Mouse (Mus musculus): ENCODE results near the gene Mta3. TPM values are rescaled to one million over a fixed set of nuclear protein-coding genes. Genes with fewer than 3 reads are reported as not detected.

Gene Mta3
- polyA plus RNA-seq, 1 experiment from 2014 or later = 29.8 TPM

DNA sequence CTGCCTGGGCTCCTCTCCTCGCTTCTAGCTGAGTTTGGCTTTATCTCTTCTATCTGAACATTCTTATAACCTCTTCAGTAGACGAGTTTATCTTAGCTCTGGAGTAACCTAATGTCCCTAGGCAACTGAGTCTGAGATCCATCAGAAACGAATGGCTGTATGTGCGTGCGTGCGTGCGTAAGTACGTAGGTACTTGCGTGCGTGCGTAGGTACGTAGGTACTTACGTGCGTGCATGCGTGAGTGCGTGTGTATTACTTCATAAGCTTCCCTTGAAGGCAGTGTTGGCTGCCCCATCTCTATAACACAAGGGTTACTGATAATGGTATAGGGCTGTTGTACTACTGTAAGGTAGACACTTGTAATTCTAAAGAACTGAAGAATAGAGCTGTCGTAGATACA is 89.2 kb downstream of the Mta3 start:
- Histone ChIP-seq H3K9ac (ENCODE audit: low read depth, low read length) (no peak overlapping the region), H3K36me3 (ENCODE audit: control insufficient read depth, insufficient read depth) (peaks cover 16% of the 10 kb centered on the region), H3K27me3 (replicated peaks; ENCODE audit: control insufficient read depth, insufficient read depth, low read length) (no peaks in the 10 kb centered on the region), H3K4me2 (replicated peaks; ENCODE audit: low read depth) (no peak overlapping the region), H3K4me1 (replicated peaks; ENCODE audit: control insufficient read depth, insufficient read depth, low read length) (no peaks in the 10 kb centered on the region), H3K9me3 (ENCODE audit: control insufficient read depth) (no peaks in the 10 kb centered on the region), H3K4me3 (ENCODE audit: low read depth, low read length) (no peak overlapping the region), H3K27ac (ENCODE audit: low read depth, low read length) (no peak overlapping the region)
- 95% methylated on average over 17 of the region's 17 CpGs for WGBS
- no peak for ATAC-seq
- TF ChIP-seq CTCF (IDR thresholded peaks at IDR 0.05; ENCODE audit: low read depth) = no peak

GRCm38 (mm10) chr17:83799506-83800050 is 93.6 kb downstream of the Mta3 start:
- 96% methylated on average over 11 of the region's 11 CpGs for WGBS
- H3K4me3 ChIP-seq (ENCODE audit: low read depth, low read length) = no peak overlapping the region
- ATAC-seq = no peak

DNA sequence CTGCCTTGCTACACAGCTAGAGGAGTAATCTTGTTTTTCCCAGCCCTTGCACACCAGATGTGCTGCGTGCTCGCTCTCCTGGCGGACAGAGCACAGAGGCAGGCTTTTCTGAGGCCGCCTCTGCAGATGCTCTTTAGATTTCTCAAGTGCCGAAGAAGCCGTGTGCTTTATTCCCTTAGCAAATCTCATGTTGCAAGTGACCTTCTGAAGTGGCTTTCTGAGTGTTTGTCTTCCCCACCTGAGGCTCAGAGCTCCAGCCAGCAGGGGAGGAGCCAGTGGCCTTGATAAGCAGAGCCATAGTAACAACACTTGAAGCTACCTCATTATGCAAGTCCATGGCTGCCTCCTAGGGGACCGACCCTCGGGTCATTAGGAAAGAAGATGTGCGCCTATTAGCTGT is 98.0 kb downstream of the Mta3 start:
- no peak for TF ChIP-seq CTCF (IDR thresholded peaks at IDR 0.05; ENCODE audit: low read depth)
- H3K9ac ChIP-seq (ENCODE audit: low read depth, low read length) = no peak overlapping the region
- WGBS = 70% methylated on average over 9 of the region's 9 CpGs
- H3K4me1 ChIP-seq (replicated peaks; ENCODE audit: control insufficient read depth, insufficient read depth, low read length) = no peaks in the 10 kb centered on the region
- H3K27me3 ChIP-seq (replicated peaks; ENCODE audit: control insufficient read depth, insufficient read depth, low read length) = no peaks in the 10 kb centered on the region
- H3K36me3 ChIP-seq (ENCODE audit: control insufficient read depth, insufficient read depth) = peaks cover 36% of the 10 kb centered on the region
- H3K4me2 ChIP-seq (replicated peaks; ENCODE audit: low read depth) = no peak overlapping the region
- H3K9me3 ChIP-seq (ENCODE audit: control insufficient read depth) = no peaks in the 10 kb centered on the region
- no peak for ATAC-seq
- H3K4me3 ChIP-seq (ENCODE audit: low read depth, low read length) = no peak overlapping the region
- H3K27ac ChIP-seq (ENCODE audit: low read depth, low read length) = no peak overlapping the region

More at GRCm38 (mm10) chr17:83799506-83800050, 93.6 kb downstream of the Mta3 start:
- H3K36me3 ChIP-seq (ENCODE audit: control insufficient read depth, insufficient read depth) = peaks cover 21% of the 10 kb centered on the region
- no peaks in the 10 kb centered on the region for H3K27me3 ChIP-seq (replicated peaks; ENCODE audit: control insufficient read depth, insufficient read depth, low read length)
- H3K9me3 ChIP-seq (ENCODE audit: control insufficient read depth) = no peaks in the 10 kb centered on the region
- no peaks in the 10 kb centered on the region for H3K4me1 ChIP-seq (replicated peaks; ENCODE audit: control insufficient read depth, insufficient read depth, low read length)
- TF ChIP-seq CTCF (IDR thresholded peaks at IDR 0.05; ENCODE audit: low read depth) = no peak
- no peak overlapping the region for H3K4me2 ChIP-seq (replicated peaks; ENCODE audit: low read depth)
- H3K9ac ChIP-seq (ENCODE audit: low read depth, low read length) = no peak overlapping the region
- H3K27ac ChIP-seq (ENCODE audit: low read depth, low read length) = no peak overlapping the region

GRCm38 (mm10) chr17:83805078-83805477 is 99.1 kb downstream of the Mta3 start:
- no peak overlapping the region for H3K4me3 ChIP-seq (ENCODE audit: low read depth, low read length)
- no peaks in the 10 kb centered on the region for H3K9me3 ChIP-seq (ENCODE audit: control insufficient read depth)
- peaks cover 36% of the 10 kb centered on the region for H3K36me3 ChIP-seq (ENCODE audit: control insufficient read depth, insufficient read depth)
- H3K9ac ChIP-seq (ENCODE audit: low read depth, low read length) = no peak overlapping the region
- H3K4me2 ChIP-seq (replicated peaks; ENCODE audit: low read depth) = no peak overlapping the region
- ATAC-seq = no peak
- no peaks in the 10 kb centered on the region for H3K27me3 ChIP-seq (replicated peaks; ENCODE audit: control insufficient read depth, insufficient read depth, low read length)
- H3K27ac ChIP-seq (ENCODE audit: low read depth, low read length) = no peak overlapping the region
- 91% methylated on average over 9 of the region's 9 CpGs for WGBS
- TF ChIP-seq CTCF (IDR thresholded peaks at IDR 0.05; ENCODE audit: low read depth) = no peak
- no peaks in the 10 kb centered on the region for H3K4me1 ChIP-seq (replicated peaks; ENCODE audit: control insufficient read depth, insufficient read depth, low read length)

GRCm38 (mm10) chr17:83807345-83807744 is 101.4 kb downstream of the Mta3 start:
- no peak overlapping the region for H3K4me3 ChIP-seq (ENCODE audit: low read depth, low read length)
- H3K27ac ChIP-seq (ENCODE audit: low read depth, low read length) = no peak overlapping the region
- no peak overlapping the region for H3K9ac ChIP-seq (ENCODE audit: low read depth, low read length)
- no peak for ATAC-seq
- no peaks in the 10 kb centered on the region for H3K9me3 ChIP-seq (ENCODE audit: control insufficient read depth)
- H3K36me3 ChIP-seq (ENCODE audit: control insufficient read depth, insufficient read depth) = peaks cover 30% of the 10 kb centered on the region
- no peak overlapping the region for H3K4me2 ChIP-seq (replicated peaks; ENCODE audit: low read depth)
- 63% methylated on average over 7 of the region's 7 CpGs for WGBS
- TF ChIP-seq CTCF (IDR thresholded peaks at IDR 0.05; ENCODE audit: low read depth) = no peak
- H3K4me1 ChIP-seq (replicated peaks; ENCODE audit: control insufficient read depth, insufficient read depth, low read length) = no peaks in the 10 kb centered on the region
- no peaks in the 10 kb centered on the region for H3K27me3 ChIP-seq (replicated peaks; ENCODE audit: control insufficient read depth, insufficient read depth, low read length)

DNA sequence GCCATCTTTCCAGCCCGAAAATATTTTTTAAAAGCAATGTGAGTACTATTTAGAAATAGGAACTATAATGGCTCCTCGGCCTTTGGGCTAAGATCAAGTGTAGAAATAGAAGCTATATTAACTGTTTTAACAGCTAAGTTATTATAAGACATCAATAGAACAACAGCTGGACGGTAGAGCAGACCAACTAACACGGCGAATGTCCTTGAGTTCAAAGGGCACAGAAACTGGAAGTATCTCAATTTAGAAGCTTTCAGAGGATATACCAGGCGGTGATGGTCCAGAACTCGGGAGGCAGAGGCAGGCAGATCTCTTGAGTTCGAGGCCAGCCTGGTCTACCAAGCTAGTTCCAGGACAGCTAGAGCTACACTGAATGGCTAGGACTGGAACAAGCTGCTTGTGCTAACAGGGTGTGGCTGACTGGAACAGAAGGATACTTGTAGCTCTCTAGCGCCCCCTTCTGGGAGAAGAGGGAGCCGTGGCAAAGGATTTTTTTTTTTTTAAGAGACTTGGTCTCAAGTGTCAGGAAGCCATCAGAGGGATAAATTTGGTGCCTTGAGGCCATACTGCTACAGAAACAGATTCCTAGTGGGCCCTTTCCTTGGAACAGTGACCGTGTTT is 101.9 kb downstream of the Mta3 start:
- Histone ChIP-seq H3K27me3 (replicated peaks; ENCODE audit: control insufficient read depth, insufficient read depth, low read length) (no peaks in the 10 kb centered on the region), H3K9ac (ENCODE audit: low read depth, low read length) (no peak overlapping the region), H3K4me1 (replicated peaks; ENCODE audit: control insufficient read depth, insufficient read depth, low read length) (no peaks in the 10 kb centered on the region), H3K27ac (ENCODE audit: low read depth, low read length) (no peak overlapping the region), H3K36me3 (ENCODE audit: control insufficient read depth, insufficient read depth) (peaks cover 30% of the 10 kb centered on the region), H3K4me3 (ENCODE audit: low read depth, low read length) (no peak overlapping the region), H3K4me2 (replicated peaks; ENCODE audit: low read depth) (no peak overlapping the region), H3K9me3 (ENCODE audit: control insufficient read depth) (no peaks in the 10 kb centered on the region)
- 78% methylated on average over 11 of the region's 11 CpGs for WGBS
- no peak for ATAC-seq
- TF ChIP-seq CTCF (IDR thresholded peaks at IDR 0.05; ENCODE audit: low read depth) = peak; percentile 86

All from intestine, postnatal 0 days (tissue).